Comparison of ENCODE assay signal across 31 mouse cellular contexts in genomic region chr3:98368776-98369175, GRCm38 (mm10). TPM values are rescaled to one million over a fixed set of nuclear protein-coding genes. Genes with fewer than 3 reads are reported as not detected.
A peak's percentile ranks its signal among the peaks of the same experiment; 100 is the strongest.
DNase-seq lines count a peak whose midpoint lies in the region; ATAC-seq lines count a peak whose summit lies in the region.
"Had no signal": no experiment of that assay in that cellular context is flagged by ENCODE, and none has a peak within 500 bp of the region (broad histone marks: within the 10 kb centered on the region; RNA-seq: fewer than 3 reads in every experiment).

No protein-coding gene starts in this region.

- no peak overlapping the region for H3K4me3 ChIP-seq in kidney, embryonic 16.5 days (ENCODE audit: low read length)
- H3K4me3 ChIP-seq in hindbrain, embryonic 14.5 days (replicated peaks; ENCODE audit: low read length) = no peak overlapping the region
- H3K4me3 ChIP-seq: embryonic facial prominence, embryonic 13.5 days; heart, adult 2 months; heart, embryonic 13.5 days; hindbrain, embryonic 15.5 days; limb, embryonic 12.5 days; liver, embryonic 15.5 days; myocyte; neural tube, embryonic 12.5 days had no signal

- DNase-seq in heart, adult 11 months = peak; percentile 74
- no peak for DNase-seq in heart, adult 8-10 months (ENCODE audit: low spot score)
- DNase-seq in lung, postnatal 36 days = peak; percentile 23
- no peak for DNase-seq in lung, postnatal 4 days
- DNase-seq in skeletal muscle tissue, adult 2 months (ENCODE audit: low read depth, low spot score) = peak; percentile 60
- DNase-seq in hindbrain, embryonic 14.5 days (ENCODE audit: low spot score) = no peak
- DNase-seq in thymus, postnatal 0 days (ENCODE audit: low spot score) = no peak
- DNase-seq: adrenal gland, postnatal 14 days; cerebellum, adult 11-12 months; cerebellum, adult 9-11 months; embryo, embryonic 11 days; gastrocnemius, postnatal 25 days; heart, adult 2 months; heart, postnatal 10 days; lung, embryonic 14.5 days; lung, postnatal 14 days; thymus, adult 18-20 months; thymus, postnatal 36 days had no signal

- H3K27ac ChIP-seq in kidney, embryonic 16.5 days (ENCODE audit: low read length) = peak overlapping the region; percentile 59; the same call in 1 of the 2 replicates
- no peak overlapping the region for H3K27ac ChIP-seq in hindbrain, embryonic 14.5 days
- H3K27ac ChIP-seq: embryonic facial prominence, embryonic 13.5 days; heart, adult 2 months; heart, embryonic 13.5 days; hindbrain, embryonic 15.5 days; limb, embryonic 12.5 days; liver, embryonic 15.5 days; neural tube, embryonic 12.5 days had no signal

- H3K4me2 ChIP-seq in kidney, embryonic 16.5 days (replicated peaks; ENCODE audit: low read depth, low read length) = no peak overlapping the region
- H3K4me2 ChIP-seq in hindbrain, embryonic 14.5 days (replicated peaks) = no peak overlapping the region
- H3K4me2 ChIP-seq: embryonic facial prominence, embryonic 13.5 days; heart, embryonic 13.5 days; hindbrain, embryonic 15.5 days; limb, embryonic 12.5 days; liver, embryonic 15.5 days; lung, embryonic 14.5 days; midbrain, embryonic 11.5 days; neural tube, embryonic 12.5 days had no signal

- H3K4me1 ChIP-seq in kidney, embryonic 16.5 days (ENCODE audit: insufficient read depth, low read length) = no peaks in the 10 kb centered on the region
- no peaks in the 10 kb centered on the region for H3K4me1 ChIP-seq in hindbrain, embryonic 14.5 days (replicated peaks; ENCODE audit: control insufficient read depth, insufficient read depth, low read length)
- H3K4me1 ChIP-seq: embryonic facial prominence, embryonic 13.5 days; hindbrain, embryonic 15.5 days; limb, embryonic 12.5 days; liver, embryonic 15.5 days; neural tube, embryonic 12.5 days had no signal

- no peaks in the 10 kb centered on the region for H3K36me3 ChIP-seq in kidney, embryonic 16.5 days (ENCODE audit: insufficient read depth, low read length)
- H3K36me3 ChIP-seq in hindbrain, embryonic 14.5 days (replicated peaks; ENCODE audit: control insufficient read depth, insufficient read depth) = no peaks in the 10 kb centered on the region
- H3K36me3 ChIP-seq: embryonic facial prominence, embryonic 13.5 days; heart, embryonic 13.5 days; hindbrain, embryonic 15.5 days; limb, embryonic 12.5 days; liver, embryonic 15.5 days; neural tube, embryonic 12.5 days had no signal

- ATAC-seq in kidney, embryonic 16.5 days (ENCODE audit: low FRiP score, low TSS enrichment) = no peak
- no peak for ATAC-seq in hindbrain, embryonic 14.5 days (ENCODE audit: low FRiP score)
- ATAC-seq: forebrain, embryonic 16.5 days; inflammation-experienced regulatory T-cells, adult 6 months; midbrain, embryonic 16.5 days; Patski had no signal

- peaks cover 11% of the 10 kb centered on the region; the same call in 1 of the 2 replicates for H3K9me3 ChIP-seq in kidney, embryonic 16.5 days (ENCODE audit: low read length)
- H3K9me3 ChIP-seq in hindbrain, embryonic 14.5 days (ENCODE audit: control insufficient read depth, low read length) = peaks cover 6% of the 10 kb centered on the region; the same call in 1 of the 2 replicates
- H3K9me3 ChIP-seq: embryonic facial prominence, embryonic 13.5 days; hindbrain, embryonic 15.5 days; liver, embryonic 15.5 days had no signal

- H3K27me3 ChIP-seq in kidney, embryonic 16.5 days (ENCODE audit: insufficient read depth, low read length) = no peaks in the 10 kb centered on the region
- no peaks in the 10 kb centered on the region for H3K27me3 ChIP-seq in hindbrain, embryonic 14.5 days (ENCODE audit: control insufficient read depth, insufficient read depth, low read length)
- H3K27me3 ChIP-seq: embryonic facial prominence, embryonic 13.5 days; heart, embryonic 13.5 days; hindbrain, embryonic 15.5 days; limb, embryonic 12.5 days; liver, embryonic 15.5 days; neural tube, embryonic 12.5 days; Patski had no signal

- 88% methylated on average over 2 of the region's 2 CpGs for WGBS in kidney, embryonic 16.5 days
- 84% methylated on average over 2 of the region's 2 CpGs for WGBS in hindbrain, embryonic 14.5 days

- no peak overlapping the region for H3K9ac ChIP-seq in kidney, embryonic 16.5 days (replicated peaks; ENCODE audit: low read length)
- no peak overlapping the region for H3K9ac ChIP-seq in hindbrain, embryonic 14.5 days
- H3K9ac ChIP-seq: embryonic facial prominence, embryonic 13.5 days; heart, embryonic 13.5 days; hindbrain, embryonic 15.5 days; limb, embryonic 12.5 days; liver, embryonic 15.5 days; lung, embryonic 14.5 days; neural tube, embryonic 12.5 days had no signal

RNA-seq across cellular contexts. Expression of gene Zfp697, which starts 13.5 kb away (rescaled TPM):
- total RNA-seq in heart, adult 8-10 months (2022) = 1 to 10 TPM; 6.9 to 8.7 (median 7.4) TPM
- polyA plus RNA-seq in kidney, embryonic 16.5 days (2015; fragmentation: Nextera tagmentation; extraction: Ambion mirVana) = 16.4 and 17.1 TPM in 2 replicates
- 20.6 and 21.5 TPM in 2 replicates for polyA plus RNA-seq in hindbrain, embryonic 14.5 days (2014; fragmentation: Nextera tagmentation; extraction: Ambion mirVana)
- 1.3 and 1.4 TPM in 2 replicates for polyA plus RNA-seq in thymus, postnatal 0 days (2015; fragmentation: Nextera tagmentation; extraction: Ambion mirVana)
- polyA plus RNA-seq: inflammation-experienced regulatory T-cells, adult 6 months had no signal

RNA-seq across cellular contexts. Expression of gene Phgdh, which starts 29.0 kb away (rescaled TPM):
- 1 to 10 TPM; 1.1 to 1.8 (median 1.5) TPM for total RNA-seq in heart, adult 8-10 months (2022)
- 541 and 585 TPM in 2 replicates for polyA plus RNA-seq in kidney, embryonic 16.5 days (2015; fragmentation: Nextera tagmentation; extraction: Ambion mirVana)
- polyA plus RNA-seq in hindbrain, embryonic 14.5 days (2014; fragmentation: Nextera tagmentation; extraction: Ambion mirVana) = 160 and 173 TPM in 2 replicates
- polyA plus RNA-seq in thymus, postnatal 0 days (2015; fragmentation: Nextera tagmentation; extraction: Ambion mirVana) = 328 and 352 TPM in 2 replicates

Comparison
In these comparisons a context has a peak if more than half of its experiments do, and no peak if none do; other contexts are left out.
1. DNase-seq: peak in heart, adult 11 months (single experiment), lung, postnatal 36 days (single experiment) and skeletal muscle tissue, adult 2 months (single experiment); none in heart, adult 8-10 months (single experiment), lung, postnatal 4 days (0 of 2), hindbrain, embryonic 14.5 days (single experiment) and thymus, postnatal 0 days (single experiment).